Mouse (Mus musculus) skeletal muscle tissue, adult 2 months (tissue): Measurements from ENCODE around the gene Afm.
A peak's percentile ranks its signal among the peaks of the same experiment; 100 is the strongest.

Experiments
- DNase-seq: peaks from one replicate; pipeline ENCODE4 v3.0.0-alpha.2; 2012; ENCODE audit warnings: low read depth, low spot score

Gene Afm

DNA sequence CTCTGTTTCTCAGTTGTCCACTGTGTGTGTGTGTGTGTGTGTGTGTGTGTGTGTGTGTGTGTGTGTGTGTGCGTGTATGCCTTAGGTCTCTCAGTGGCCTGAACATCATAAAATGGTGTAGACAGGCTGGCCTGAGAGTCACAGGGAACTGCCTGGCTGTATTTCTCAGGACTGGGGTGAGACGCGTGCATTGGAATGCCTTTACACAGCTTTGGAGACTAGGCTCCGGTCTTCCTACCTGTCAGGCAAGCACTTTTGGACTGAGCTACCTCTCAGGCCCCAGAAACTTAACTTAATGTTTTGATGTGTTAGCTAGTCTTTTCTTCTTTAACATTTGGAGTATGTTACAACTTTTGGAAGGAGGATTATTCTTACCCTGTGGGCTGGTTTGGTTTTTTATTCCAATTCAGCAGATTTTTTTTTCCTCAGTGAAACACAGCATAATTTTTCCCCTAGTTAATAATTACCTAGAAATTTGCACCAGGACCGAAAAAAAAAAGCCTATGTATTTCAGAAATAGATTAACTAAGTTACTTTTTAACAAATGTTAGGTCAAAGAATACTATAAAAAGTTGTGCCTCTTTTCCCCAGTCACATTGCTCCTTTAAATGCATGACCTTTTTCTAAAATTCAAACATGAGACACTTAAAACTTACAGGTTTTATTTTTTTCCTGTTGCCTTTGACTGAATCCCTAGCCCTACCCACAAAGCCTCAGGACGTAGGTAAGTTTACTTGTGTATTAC is at the start of gene Afm:
TSS of gene Afm (plus strand) at position 577 of the 745 bp plus-strand sequence.
- DNase-seq: no peak

DNA sequence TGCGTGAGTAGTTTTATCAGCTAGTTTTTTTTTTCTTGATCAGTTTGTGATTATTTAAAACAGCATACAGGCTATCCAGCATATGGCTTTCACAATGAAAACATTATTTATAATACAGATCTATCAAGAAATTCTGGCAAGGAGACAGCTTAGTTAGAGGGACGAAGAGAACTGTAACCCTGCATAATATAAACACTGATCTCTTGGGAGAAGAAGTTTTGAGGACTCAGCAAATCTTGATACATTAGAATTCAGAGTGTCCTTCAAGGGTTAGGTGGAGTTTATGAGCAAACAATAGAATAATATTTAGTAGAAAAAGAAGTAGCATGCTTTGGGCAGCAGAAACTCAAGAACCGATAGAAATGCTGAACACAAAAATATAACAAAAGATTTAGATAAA is 47.9 kb upstream of the Afm start:
- no peak for DNase-seq

DNA sequence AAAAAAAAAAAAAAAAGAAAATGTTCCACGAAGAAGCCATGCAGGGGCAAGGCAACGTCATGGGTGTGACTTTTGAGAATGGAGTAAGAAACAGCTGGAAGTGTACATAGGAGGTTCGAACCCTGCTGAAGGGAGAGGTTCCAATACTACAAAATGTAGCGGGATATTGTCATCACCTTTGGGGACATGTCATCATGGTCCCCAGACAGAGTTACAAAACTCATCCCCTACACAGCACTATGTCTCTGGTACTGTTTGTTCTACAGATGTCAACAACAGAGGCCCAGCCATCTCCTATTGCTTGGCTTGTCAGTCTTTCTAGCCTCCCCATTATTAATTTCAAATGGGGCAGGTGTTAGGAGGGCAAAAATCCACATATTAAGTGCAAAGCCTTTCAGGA is 44.8 kb upstream of the Afm start:
- DNase-seq: no peak

DNA sequence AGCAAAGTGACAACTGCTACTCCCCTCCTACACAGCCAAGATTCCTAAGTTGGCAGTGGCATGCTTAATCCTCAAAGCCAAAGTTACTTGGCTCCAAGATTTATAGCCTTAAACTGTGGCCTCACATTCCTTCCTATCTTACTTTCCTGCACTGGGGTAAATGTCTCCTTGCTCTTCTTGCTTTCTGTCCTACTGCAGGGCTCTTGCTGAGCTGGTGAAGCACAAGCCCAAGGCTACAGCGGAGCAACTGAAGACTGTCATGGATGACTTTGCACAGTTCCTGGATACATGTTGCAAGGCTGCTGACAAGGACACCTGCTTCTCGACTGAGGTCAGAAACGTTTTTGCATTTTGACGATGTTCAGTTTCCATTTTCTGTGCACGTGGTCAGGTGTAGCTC is 44.4 kb upstream of the Afm start:
- no peak for DNase-seq

DNA sequence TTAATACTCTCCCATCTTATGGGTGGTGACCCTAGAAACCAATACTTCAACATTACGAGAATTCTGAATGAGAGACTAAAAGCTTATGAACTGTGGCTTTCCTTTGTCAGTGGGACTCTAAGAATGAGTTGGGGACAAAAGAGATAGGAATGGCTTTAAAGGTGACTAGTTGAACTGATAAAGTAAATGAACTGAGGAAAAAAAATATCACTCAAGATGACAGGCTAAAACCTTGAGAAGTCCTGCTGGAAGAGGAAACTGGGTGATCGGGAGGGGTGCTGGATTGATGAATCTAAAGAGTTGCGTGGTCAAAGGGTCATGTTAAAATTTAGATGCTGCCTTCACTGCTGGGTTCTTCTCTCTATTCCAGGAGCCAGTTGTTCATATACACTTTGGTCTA is 42.0 kb upstream of the Afm start:
- no peak for DNase-seq

DNA sequence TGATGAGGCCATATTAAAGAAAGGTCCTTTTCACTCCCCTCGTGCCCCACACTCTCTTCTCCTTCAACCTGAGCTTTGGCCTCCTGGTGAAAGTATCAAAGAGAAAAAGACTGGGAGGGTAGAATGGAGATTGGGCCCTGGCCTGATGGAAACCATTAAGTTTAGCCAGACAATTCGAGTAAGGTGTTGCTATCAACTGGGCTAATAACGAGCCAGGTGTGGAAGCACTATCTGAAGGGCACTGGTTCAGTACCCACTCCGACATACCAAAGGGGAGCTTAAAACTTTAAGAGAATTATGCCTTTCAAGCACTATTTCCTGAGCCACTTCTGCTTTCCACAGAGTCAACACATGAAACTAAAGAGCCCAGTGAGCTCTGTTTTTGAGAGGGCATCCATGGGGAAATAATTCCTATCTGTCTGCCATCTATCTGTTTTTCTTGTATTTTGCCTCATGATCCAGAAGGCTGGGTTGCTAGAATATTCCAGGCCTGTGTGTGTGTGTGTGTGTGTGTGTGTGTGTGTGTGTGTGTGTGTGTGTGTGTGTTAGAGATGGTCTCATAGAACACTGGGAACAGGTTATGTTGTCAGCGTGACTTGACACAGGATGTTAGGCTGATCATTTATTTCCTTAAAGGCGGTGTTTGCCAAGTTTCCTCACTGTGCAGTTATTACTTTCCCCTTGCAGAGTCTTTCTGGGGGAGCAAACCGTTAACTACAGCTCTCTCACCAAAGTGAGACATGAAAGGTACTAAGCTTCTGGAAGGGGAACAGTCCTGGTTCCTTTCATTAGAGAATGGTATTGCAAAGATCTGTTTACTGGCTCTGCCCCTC is 41.2 kb upstream of the Afm start:
- DNase-seq: no peak

DNA sequence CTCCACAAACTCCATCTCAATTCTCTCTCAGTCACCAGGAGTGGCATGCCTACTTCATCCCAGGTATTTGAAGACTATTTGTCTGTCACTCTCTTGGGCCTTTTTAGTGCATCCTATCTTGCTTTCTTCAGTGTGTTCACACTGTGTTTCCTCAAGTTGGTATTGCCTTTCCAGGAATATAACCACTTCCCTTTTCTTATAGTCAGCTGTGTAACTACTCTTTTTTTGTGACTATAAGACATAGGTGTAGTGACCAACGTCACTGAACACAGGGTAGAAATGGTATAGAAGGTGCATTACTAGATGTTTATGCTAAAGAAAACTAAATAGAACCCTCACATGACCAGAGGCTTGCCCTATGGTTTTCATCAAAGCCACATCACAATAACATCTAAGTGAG is 39.8 kb upstream of the Afm start:
- no peak for DNase-seq

DNA sequence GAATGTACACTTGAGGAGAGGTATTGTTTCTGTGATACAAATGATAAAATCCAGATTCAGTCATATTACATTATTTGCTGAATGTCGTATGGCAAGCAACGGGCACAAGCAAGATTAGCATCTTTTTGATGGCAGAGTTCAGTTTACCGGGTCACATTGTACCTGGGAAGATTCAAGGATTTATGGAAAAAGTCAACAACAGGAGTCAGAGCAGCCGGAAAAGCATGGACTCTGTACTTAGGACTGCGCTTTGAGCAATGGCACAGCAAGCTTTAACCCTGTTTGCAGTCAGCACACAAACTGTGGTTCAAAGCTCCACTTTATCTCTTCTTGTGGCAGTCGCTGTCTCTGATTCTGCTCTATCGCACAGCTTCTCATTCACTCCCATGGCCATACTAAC is 33.1 kb upstream of the Afm start:
- DNase-seq: no peak

DNA sequence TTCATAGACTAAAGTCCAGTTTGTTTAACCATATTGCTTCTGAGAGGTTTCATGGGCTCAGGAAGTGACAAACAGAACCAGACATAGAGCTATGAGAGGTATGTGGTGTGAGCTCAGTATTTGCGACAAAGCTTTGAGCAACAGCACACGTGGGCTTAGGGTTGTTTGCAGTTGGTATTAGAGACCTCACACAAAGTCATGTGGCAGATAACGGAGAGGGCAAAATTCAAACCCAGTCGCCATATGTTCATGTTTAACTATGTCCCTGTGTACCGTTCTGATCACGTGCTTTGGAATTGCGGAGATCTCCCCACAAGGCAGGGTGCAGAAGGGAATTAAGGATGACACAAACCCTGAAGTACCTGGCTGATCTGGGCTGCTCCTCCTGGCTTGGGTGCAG is 30.4 kb upstream of the Afm start:
- no peak for DNase-seq

DNA sequence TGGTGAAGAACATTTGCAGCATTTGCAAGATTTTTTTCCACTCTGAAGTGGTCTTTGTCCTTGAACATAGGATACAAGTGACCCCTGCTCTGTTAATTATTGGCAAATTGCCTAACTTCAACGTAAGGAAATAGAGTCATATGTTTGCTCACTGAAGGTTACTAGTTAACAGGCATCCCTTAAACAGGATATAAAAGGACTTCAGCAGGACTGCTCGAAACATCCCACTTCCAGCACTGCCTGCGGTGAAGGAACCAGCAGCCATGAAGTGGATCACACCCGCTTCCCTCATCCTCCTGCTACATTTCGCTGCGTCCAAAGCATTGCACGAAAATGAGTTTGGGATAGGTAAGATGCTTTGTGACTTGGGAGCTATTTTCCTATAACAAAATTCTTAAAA is 28.2 kb upstream of the Afm start, which contains the start of gene Afp:
TSS of gene Afp (plus strand) at position 220 of the 400 bp plus-strand sequence.
- no peak for DNase-seq

DNA sequence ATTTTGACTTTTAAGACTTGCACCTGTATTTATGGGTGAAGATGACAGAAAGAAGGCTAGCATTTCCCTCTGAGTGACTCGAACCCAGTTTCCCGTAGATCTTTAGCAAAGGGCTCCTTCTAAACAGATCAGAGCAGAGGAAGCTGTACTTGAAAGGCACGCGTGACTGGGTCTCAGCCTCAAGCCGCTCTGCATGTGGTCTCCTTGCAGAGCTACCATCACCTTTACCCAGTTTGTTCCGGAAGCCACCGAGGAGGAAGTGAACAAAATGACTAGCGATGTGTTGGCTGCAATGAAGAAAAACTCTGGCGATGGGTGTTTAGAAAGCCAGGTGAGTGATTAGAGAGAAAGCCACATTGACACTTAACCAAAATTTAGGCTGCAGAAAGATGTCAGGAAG is 26.3 kb upstream of the Afm start:
- DNase-seq: no peak

DNA sequence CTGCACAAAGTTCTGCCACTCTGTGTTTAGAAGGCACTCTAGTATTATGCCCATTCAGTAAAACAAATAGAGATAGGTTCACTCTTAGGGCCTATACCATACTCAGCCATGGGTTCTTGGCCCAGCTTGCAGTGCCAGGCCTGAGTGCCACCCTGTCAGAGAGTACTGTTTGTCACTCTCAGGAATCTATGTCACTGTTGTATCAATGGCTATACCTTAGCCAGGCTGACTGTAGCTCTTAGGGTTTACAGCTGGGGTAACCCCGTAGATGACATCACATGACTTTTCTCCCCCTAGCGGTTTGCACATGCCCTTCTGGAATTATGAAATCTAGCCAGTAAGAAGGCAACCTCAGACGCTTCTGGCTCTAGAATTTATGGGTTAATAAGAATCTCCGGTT is 24.4 kb upstream of the Afm start:
- DNase-seq: no peak

DNA sequence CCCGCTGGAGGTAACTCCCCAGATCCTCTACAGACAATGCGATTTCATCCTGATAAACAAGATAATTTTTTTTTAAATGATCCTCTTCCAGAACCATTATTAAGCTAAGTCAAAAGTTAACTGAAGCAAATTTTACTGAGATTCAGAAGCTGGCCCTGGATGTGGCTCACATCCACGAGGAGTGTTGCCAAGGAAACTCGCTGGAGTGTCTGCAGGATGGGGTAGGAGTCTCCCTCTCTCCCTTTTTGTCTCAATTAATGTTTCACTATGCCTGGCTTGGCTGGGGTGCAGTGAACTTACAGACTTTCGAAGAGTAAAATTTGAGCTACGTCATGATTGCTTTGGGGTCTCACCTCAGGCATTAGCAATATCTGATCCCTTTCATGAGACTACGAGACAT is 19.2 kb upstream of the Afm start:
- no peak for DNase-seq

DNA sequence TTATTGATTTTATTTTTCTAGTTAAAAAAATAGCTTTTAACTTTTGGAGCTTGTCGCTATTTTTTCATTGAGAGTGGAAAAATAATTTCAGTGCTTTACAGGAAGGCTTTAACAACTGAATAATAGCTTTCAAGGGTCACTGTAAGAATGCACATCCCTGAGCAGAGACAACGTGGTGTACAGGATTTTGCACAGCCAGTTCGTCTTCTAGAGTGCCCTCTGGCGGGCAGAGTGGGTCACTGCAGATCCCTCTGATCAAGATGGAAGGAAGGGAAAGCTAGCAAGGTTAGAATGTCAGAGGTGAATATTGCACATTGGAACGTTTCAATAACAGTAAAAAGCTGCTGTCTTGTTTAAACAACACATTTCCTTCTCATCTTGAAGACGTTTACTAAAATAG is 18.0 kb upstream of the Afm start:
- peak; percentile 18 for DNase-seq

DNA sequence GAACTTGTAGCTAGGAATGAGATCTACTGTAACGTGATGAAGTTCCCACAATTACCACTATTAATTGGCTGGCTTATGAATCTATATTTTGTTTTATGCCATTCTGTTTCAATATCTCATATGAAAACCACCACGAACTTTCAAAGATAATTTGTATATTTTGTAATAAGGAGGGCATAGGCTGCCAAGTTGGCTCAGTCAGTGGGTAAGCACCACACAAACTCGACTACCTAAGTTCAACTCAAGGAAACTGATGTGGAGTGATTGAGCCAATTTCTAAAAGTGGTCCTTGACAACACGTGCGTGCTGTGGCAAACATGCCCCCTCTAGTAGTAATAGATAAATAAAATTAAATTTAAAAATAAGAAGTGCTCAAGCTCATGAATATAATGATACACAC is 17.0 kb upstream of the Afm start:
- DNase-seq: no peak

DNA sequence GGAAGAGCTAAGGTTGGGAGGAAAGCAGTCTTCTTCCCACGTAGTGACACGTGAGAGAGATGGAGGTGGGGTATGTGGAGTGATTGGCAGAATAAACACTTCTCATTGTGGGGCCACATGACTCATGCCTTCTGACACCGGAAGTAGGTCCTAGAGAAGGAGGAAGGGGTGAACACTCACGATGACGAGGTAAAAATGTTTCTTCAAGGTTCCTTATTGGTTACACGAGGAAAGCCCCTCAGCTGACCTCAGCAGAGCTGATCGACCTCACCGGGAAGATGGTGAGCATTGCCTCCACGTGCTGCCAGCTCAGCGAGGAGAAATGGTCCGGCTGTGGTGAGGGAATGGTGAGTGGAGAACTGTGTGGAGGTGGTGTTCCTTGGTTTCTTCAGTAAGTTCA is 14.0 kb upstream of the Afm start:
- no peak for DNase-seq

DNA sequence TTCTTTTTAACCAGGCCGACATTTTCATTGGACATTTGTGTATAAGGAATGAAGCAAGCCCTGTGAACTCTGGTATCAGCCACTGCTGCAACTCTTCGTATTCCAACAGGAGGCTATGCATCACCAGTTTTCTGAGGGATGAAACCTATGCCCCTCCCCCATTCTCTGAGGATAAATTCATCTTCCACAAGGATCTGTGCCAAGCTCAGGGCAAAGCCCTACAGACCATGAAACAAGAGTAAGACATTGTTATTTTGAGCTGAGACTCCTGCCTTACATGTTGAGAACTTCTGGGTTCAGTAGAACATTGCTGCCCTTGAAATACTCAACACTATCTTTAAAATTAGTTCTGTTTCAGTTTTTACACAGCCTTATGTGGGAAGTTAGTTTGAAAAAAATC is 12.2 kb upstream of the Afm start:
- DNase-seq: no peak

DNA sequence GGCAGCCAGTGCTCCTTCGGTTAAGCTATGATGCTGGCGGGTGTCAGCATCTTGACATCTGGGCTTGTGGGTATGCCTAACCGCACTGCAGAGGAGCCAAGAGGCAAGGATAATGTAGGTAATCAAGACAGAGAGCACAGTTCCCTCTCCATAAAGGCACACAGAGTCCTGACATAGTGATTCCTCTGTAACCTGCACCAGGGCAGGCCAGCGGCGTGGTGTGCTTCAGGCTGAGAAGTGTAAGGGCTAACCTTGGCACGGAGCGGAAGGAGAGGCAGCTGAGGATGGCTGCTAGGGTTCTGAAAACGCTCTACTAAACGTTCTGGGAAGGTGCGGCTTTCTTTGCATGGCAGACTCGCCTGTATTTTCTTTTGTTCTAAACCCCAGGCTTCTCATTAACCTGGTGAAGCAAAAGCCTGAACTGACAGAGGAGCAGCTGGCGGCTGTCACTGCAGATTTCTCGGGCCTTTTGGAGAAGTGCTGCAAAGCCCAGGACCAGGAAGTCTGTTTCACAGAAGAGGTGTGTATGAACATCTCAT is 11.3 kb upstream of the Afm start:
- no peak for DNase-seq

DNA sequence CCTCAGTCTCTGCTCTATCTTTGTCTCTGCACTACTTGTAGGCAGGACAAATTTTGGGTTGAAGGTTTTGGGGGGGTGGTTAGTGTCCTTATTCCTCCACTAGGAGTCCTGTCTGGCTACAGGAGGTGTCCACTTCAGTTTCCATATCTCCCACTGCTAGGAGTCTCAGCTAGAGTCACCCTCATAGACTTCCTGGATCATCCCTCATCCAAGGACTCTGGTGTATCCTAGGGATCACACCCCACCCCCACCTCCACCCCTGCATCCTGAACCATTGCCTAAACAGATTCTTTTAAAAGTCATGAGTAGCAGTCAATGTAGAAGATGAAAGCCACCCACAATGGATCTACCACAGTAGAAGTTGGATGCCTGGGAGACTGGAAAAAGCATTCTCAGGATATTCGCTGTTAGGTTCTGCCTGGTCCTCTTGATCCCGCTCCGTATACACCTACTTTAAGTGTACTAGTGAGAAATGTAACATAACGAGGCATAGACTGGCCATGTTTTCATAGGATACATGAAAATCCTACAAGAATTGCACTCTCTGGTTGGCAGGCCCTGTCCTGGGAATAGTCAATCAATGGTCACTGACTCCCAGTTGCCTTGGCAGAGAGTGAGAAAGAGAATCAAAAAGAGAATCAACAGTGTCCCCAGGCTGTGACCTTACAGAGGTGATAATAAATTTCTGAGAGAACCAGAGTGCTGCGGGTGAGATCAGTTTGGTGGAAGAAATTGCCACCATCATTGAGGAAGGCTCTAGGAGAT is 8.7 kb upstream of the Afm start:
- DNase-seq: no peak

DNA sequence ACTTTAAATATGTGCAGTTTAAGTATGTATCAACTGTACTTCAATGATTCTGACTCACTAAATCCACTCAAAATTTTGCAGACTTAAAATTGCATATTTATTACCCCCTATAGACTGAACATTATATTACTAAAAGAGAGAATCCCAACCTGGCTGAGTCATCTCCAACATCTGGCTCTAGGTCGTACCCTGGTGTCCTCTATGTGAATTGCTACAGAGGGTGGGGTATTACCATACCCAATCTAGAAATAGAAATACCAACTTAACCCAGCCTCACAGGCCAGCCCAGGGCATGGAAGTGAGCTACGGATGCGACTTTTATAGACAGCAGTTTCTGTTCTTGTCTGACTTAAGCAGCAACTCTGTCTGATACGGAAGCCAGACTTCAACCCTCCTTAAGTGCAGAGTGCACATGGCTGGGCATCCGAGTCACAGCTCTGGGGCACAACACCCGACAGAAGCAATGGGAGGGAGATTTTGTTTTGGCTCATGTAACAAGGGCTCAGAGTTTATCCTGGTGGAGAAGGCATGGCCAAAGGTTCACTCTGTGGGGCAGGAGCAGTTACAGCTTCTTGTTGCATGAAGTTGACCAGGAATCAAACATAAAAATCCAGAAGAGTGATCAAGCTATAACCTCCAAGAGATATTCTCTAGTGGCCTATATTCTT is 6.3 kb upstream of the Afm start:
- no peak for DNase-seq

DNA sequence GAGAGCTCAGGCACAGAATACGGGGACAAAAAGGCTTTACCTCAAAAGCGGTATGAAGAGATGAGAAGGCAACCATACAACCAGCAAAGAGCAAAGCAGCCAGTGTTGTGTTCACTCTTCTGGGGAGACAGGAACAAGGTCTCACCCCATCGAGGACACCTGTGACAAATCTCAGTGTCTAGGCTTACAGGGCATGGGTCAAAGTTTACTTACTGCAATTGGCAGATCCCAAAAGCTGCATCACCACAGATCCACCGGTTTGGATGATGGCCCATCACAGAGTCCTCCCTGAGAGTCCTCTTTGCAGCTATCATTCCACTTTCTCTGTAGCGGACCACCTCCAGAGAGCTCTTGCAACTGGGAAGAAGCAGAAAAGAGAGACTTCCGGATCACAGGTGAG is 3.2 kb upstream of the Afm start:
- no peak for DNase-seq

DNA sequence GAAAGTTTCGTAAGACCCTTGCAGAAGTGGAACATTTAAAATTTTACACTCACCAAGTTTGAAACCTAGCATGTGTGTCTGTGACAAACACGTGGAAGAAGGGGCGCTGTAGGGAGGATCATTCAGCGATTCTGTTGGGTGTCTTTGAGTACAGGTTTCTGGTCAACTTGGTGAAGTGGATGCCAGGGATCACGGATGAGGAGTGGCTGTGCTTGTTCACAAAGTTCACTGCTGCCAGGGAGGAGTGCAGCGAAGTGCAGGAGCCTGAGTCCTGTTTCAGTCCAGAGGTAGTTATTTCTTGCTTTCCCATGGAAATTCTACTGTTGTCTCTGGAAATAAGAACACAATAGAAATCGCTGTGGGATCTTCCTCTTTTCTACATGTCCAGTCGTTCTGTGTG is 32.5 kb downstream of the Afm start:
- DNase-seq: no peak
